Mouse (Mus musculus) midbrain, embryonic 14.5 days (tissue): ENCODE measurements around the gene Abca4. TPM values are rescaled to one million over a fixed set of nuclear protein-coding genes. Genes with fewer than 3 reads are reported as not detected.

Source experiments
- ATAC-seq: fragments of 200-750 bp; cut with Nextera tagmentation; 2 replicates; pipeline ENCODE4 v1.8.0; 2017; ENCODE audit warnings: moderate number of reproducible peaks, moderate library complexity; ENCODE audit not compliant: low FRiP score, low TSS enrichment
- DNase-seq: peaks from one replicate; pipeline ENCODE4 v3.0.0-alpha.2; 2015
- H3K27ac ChIP-seq: fragments of 300-500 bp; sonication (generic); replicated peaks from 2 replicates; pipeline ENCODE4 v1.5.1; 2014; ENCODE audit warnings: mild to moderate bottlenecking, low read depth, low read length, moderate library complexity
- H3K27me3 ChIP-seq: fragments of 300-500 bp; sonication (generic); 2 replicates; pipeline ENCODE4 v1.6.1; 2014; ENCODE audit warnings: low read length, control low read depth, mixed read lengths; ENCODE audit not compliant: control insufficient read depth, insufficient read depth
- H3K36me3 ChIP-seq: fragments of 300-500 bp; sonication (generic); 2 replicates; pipeline ENCODE4 v1.6.1; 2014; ENCODE audit warnings: low read length, control low read depth; ENCODE audit not compliant: control insufficient read depth, insufficient read depth
- H3K4me1 ChIP-seq: fragments of 300-500 bp; sonication (generic); 2 replicates; pipeline ENCODE4 v1.6.1; 2014; ENCODE audit warnings: mild to moderate bottlenecking, antibody characterized with exemption, low read length, control low read depth; ENCODE audit not compliant: control insufficient read depth, insufficient read depth
- H3K4me2 ChIP-seq: fragments of 300-500 bp; sonication (generic); 2 replicates; pipeline ENCODE4 v1.6.1; 2014; ENCODE audit warnings: mild to moderate bottlenecking, low read length, moderate library complexity
- H3K4me3 ChIP-seq: fragments of 300-500 bp; sonication (generic); replicated peaks from 2 replicates; pipeline ENCODE4 v1.5.1; 2014; ENCODE audit warnings: low read depth, low read length
- H3K9ac ChIP-seq: fragments of 300-500 bp; sonication (generic); replicated peaks from 2 replicates; pipeline ENCODE4 v1.6.1; 2014; ENCODE audit warnings: mild to moderate bottlenecking, low read length, moderate library complexity
- H3K9me3 ChIP-seq: fragments of 300-500 bp; sonication (generic); 2 replicates; pipeline ENCODE4 v1.6.1; 2016; ENCODE audit warnings: low read length, control low read depth, mixed read lengths; ENCODE audit not compliant: control insufficient read depth
- WGBS: fragments of 180-500 bp; shearing (Covaris S2); extraction: QIAGEN DNeasy Blood & Tissue Kit; methylation state at CpG from one replicate; pipeline ENCODE4 v1.1.7; 2014; 5-methylcytosine and 5-hydroxymethylcytosine counted together
- polyA plus RNA-seq: library from polyadenylated mRNA; unstranded; fragments of >200 nt; fragmentation: Nextera tagmentation; extraction: Ambion mirVana; gene quantifications from 2 replicates; pipeline ENCODE4 v1.2.1, GENCODE M21; 2014

Abca4 gene
- polyA plus RNA-seq, 1 experiment from 2014 or later = 1.6 TPM

DNA sequence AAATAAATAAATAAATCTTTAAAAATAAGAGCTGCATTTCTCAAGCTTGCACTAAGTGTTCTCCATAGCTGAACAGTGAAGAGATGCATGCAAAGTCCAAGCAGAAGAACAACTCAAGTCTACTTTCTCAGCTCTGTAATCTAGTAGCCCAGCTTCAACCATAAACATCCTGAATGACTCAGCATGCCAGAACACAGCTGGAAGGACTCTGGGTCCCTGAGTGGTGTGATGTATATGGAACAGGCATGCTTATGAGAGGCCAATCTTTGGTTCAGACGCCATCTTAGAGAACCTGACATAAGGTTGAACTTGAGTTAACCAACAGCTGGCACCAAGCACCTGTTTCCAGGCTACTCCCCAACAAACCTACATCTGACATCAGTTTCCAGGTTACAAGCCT, 142.7 kb downstream of the Abca4 start:
- H3K27me3 ChIP-seq = no peaks in the 10 kb centered on the region
- no peaks in the 10 kb centered on the region for H3K4me1 ChIP-seq
- H3K36me3 ChIP-seq = no peaks in the 10 kb centered on the region
- WGBS = 85% methylated on average over 1 of the region's 1 CpGs
- no peak overlapping the region for H3K4me2 ChIP-seq
- DNase-seq = no peak
- H3K9ac ChIP-seq = no peak overlapping the region
- H3K27ac ChIP-seq = no peak overlapping the region
- ATAC-seq = no peak
- H3K9me3 ChIP-seq = no peaks in the 10 kb centered on the region
- no peak overlapping the region for H3K4me3 ChIP-seq

DNA sequence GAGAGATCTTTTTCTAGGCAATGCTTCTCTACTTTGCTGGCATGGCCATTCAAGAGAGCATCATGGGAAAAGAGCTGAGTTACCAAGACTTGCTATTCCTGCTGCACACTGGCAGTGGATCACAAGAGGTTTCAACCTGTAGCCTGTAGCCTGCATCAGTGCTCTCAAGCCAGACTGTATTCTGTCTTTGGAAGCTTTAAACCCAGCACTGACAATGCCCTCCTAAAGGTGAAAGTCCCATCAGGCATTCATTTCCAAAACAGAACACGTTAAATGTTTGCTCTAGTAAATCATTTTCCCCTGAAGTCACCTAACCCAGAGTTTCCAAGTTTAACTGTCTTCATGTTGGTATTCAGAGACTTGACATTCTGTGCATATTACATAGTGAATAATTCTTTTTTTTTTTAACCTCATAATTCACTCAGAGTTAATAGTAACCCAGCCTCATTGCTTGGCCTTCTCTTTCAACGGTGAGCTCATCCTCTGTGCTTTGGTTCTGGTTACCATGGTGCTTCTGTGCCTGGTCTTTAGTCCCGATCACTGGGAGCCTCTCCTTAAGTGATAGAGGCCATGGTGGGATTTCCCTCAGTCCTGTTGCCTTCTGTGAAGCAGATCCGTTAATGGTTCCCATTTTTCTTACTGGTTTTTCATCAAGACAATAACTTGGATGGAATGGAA, 152.5 kb downstream of the Abca4 start:
- H3K9me3 ChIP-seq = no peaks in the 10 kb centered on the region
- no peaks in the 10 kb centered on the region for H3K27me3 ChIP-seq
- H3K36me3 ChIP-seq = no peaks in the 10 kb centered on the region
- no peaks in the 10 kb centered on the region for H3K4me1 ChIP-seq
- H3K4me3 ChIP-seq = no peak overlapping the region
- no peak for ATAC-seq
- H3K27ac ChIP-seq = no peak overlapping the region
- 71% methylated on average over 4 of the region's 4 CpGs for WGBS
- H3K4me2 ChIP-seq = no peak overlapping the region
- no peak overlapping the region for H3K9ac ChIP-seq
- DNase-seq = no peak

DNA sequence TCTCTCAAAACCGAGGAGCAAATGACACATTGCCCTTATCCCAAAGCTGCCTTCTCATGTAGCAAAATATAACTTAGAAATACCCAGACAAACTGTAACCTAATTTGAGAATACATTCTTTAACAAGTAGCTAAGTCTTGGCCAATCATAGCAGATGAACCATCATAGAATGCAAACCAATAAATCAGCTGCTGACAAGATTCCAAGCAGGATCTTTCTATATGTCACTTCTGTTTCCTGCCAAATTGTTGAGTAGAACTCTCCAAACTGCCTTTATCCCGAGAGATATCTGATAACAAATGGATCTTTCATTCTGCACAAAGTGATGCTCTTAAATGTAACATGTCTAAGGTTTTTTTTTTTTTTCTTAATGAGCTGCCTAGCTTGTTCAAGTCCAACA, 154.3 kb downstream of the Abca4 start:
- WGBS = 88% methylated on average over 2 of the region's 2 CpGs
- H3K4me1 ChIP-seq = no peaks in the 10 kb centered on the region
- DNase-seq = no peak

DNA sequence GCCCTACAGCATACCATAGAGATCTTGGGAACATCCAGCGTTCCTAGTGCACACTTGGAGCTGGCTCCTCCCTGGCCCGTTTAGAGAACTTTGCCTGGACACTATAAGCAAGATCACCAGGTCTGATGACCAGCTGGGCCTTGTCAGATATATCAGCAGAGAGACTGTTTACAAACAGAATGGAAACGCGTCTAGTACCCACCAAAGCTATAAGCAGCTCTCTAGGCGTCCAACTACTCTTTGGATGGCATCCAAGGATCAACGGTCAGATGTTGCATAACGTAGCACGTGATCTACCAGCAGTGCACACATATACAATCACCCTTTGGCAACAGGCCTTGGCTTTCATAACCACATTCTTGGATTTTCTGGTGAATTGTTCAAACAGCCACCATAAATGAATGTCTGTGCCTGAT, 154.7 kb downstream of the Abca4 start:
- Histone ChIP-seq H3K9ac (no peak overlapping the region), H3K27ac (no peak overlapping the region), H3K36me3 (no peaks in the 10 kb centered on the region), H3K4me1 (no peaks in the 10 kb centered on the region), H3K27me3 (no peaks in the 10 kb centered on the region), H3K4me2 (no peak overlapping the region), H3K9me3 (no peaks in the 10 kb centered on the region), H3K4me3 (no peak overlapping the region)
- 84% methylated on average over 8 of the region's 8 CpGs for WGBS
- DNase-seq = no peak
- no peak for ATAC-seq

More for the DNA sequence above, 154.3 kb downstream of the Abca4 start:
- ATAC-seq = no peak
- Histone ChIP-seq H3K4me3 (no peak overlapping the region), H3K9ac (no peak overlapping the region), H3K4me2 (no peak overlapping the region), H3K27ac (no peak overlapping the region), H3K36me3 (no peaks in the 10 kb centered on the region), H3K27me3 (no peaks in the 10 kb centered on the region), H3K9me3 (no peaks in the 10 kb centered on the region)

DNA sequence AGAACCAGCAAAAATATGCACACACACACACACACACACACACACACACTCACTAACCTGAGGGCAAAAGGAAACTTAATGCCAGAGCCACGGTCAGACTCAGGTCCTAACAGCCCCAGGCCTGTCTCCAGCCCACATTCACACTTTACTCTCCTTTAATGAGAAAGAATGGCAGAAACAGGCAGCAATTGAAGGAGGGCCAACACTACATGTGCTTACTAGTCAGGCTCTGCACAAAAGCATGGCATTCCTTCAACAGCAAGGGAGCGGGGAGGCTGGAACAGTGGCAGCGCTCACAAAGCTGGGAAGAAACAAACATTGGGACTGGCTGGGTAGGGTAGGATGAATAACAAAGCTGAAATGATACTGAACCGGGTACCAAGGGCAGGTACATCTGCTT, 155.4 kb downstream of the Abca4 start:
- no peak for DNase-seq
- Histone ChIP-seq H3K9ac (no peak overlapping the region), H3K9me3 (no peaks in the 10 kb centered on the region), H3K27ac (no peak overlapping the region), H3K4me3 (no peak overlapping the region), H3K27me3 (no peaks in the 10 kb centered on the region), H3K4me1 (no peaks in the 10 kb centered on the region), H3K36me3 (no peaks in the 10 kb centered on the region), H3K4me2 (no peak overlapping the region)
- ATAC-seq = no peak
- 74% methylated on average over 4 of the region's 4 CpGs for WGBS

DNA sequence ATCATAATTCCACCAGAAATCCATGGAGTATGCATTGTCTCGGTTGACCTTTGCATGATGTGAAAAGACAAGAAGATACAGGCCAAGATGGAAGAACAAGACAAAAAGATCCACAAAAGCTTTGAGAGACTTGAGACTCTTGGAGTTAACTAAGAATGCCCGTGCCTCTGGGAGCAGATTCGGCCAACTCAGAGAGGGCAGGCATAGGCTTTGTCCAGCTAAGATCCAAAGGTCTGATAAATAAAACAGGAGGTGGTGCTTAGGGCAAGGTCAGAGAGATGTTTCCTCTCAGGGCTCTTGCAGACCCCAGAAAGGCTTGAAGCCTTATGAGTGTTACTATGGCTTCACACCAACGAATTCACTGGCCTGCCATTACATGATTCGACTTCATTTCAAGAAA, 155.8 kb downstream of the Abca4 start:
- no peak overlapping the region for H3K4me3 ChIP-seq
- no peaks in the 10 kb centered on the region for H3K36me3 ChIP-seq
- H3K4me1 ChIP-seq = no peaks in the 10 kb centered on the region
- 85% methylated on average over 5 of the region's 5 CpGs for WGBS
- no peak overlapping the region for H3K4me2 ChIP-seq
- ATAC-seq (no peak), DNase-seq (no peak)
- no peaks in the 10 kb centered on the region for H3K9me3 ChIP-seq
- H3K27ac ChIP-seq = no peak overlapping the region
- no peaks in the 10 kb centered on the region for H3K27me3 ChIP-seq
- no peak overlapping the region for H3K9ac ChIP-seq

DNA sequence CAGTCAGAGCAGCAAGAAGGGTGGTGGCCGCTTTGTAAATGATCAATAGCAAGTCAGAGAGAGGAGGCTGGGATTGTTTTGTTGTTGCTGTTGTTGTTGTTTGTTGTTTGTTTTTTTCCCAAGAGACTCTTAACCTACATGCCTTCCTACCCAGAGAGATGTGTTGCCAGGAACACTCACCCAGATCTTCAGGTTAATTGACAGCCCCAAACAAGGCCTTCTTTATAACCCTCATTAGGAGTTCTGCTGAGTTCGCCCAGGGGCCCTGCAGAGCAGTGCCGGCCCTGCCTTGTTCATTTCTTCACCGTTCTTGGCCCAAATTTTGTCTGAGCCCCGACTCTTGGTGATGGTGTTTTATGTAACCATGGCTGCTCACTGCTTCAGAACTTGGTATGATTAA, 156.2 kb downstream of the Abca4 start:
- no peaks in the 10 kb centered on the region for H3K9me3 ChIP-seq
- H3K27me3 ChIP-seq = no peaks in the 10 kb centered on the region
- no peak overlapping the region for H3K9ac ChIP-seq
- H3K36me3 ChIP-seq = no peaks in the 10 kb centered on the region
- no peak for ATAC-seq
- no peak for DNase-seq
- no peak overlapping the region for H3K4me3 ChIP-seq
- WGBS = 82% methylated on average over 5 of the region's 5 CpGs
- H3K27ac ChIP-seq = no peak overlapping the region
- H3K4me1 ChIP-seq = no peaks in the 10 kb centered on the region
- no peak overlapping the region for H3K4me2 ChIP-seq

DNA sequence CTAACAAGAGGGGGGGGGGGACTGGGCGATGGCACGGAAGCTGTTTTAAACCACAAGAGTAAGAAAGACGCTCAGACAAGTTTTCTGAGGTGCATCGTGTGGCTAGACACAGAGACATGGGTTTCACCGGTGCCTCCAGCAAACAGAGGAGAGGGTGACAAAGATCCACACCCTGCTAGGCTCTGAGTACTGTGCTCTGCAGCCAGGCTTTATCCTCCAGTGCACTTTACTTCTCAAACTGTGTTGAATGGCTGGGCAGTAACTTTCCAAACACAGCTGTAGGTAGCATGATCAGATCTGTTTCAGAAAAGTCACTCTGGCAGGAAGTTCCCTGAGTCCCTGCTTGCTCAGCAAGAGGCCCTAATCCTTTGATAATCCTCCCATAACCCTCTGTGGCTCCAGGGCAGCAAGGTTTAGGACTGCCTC, 158.1 kb downstream of the Abca4 start:
- H3K4me1 ChIP-seq = no peaks in the 10 kb centered on the region
- H3K36me3 ChIP-seq = no peaks in the 10 kb centered on the region
- H3K4me2 ChIP-seq = no peak overlapping the region
- no peaks in the 10 kb centered on the region for H3K27me3 ChIP-seq
- peak; percentile 20 for DNase-seq
- no peak overlapping the region for H3K4me3 ChIP-seq
- no peak overlapping the region for H3K9ac ChIP-seq
- H3K9me3 ChIP-seq = no peaks in the 10 kb centered on the region
- H3K27ac ChIP-seq = no peak overlapping the region
- no peak for ATAC-seq
- WGBS = 11% methylated on average over 5 of the region's 5 CpGs

DNA sequence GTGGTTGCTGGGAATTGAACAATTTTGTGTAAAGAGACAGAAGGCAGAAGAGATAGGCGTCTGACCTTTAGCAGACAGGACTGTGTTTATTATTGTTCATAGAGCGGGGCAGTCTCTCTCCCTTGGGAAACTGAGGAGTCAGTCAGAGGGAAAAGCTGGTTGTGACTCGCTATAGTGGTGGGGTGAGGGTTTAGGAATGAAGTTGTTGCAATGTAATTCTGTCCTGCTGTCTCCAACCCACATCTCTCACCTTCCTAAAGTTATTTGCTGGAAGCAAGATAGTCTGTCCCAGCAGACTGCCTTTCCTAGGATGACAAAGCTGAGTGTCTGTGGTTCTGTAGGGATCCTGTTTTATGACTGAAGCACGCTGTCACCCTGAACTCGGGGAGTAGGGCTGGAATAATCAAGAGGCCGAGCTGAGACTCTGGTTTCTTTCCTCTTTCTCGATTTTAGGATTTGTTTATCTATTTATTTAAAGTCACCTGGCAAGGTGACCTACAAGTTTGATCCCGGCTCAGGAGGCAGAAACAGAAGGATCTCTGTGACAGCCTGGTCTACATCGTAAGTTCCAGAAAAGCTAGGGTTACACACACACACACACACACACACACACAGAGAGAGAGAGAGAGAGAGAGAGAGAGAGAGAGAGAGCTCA, 159.6 kb downstream of the Abca4 start:
- ATAC-seq = no peak
- H3K9ac ChIP-seq = no peak overlapping the region
- H3K27ac ChIP-seq = no peak overlapping the region
- H3K4me3 ChIP-seq = no peak overlapping the region
- no peaks in the 10 kb centered on the region for H3K36me3 ChIP-seq
- no peak for DNase-seq
- H3K4me1 ChIP-seq = no peaks in the 10 kb centered on the region
- no peak overlapping the region for H3K4me2 ChIP-seq
- no peaks in the 10 kb centered on the region for H3K27me3 ChIP-seq
- no peaks in the 10 kb centered on the region for H3K9me3 ChIP-seq
- 86% methylated on average over 9 of the region's 9 CpGs for WGBS
